Mouse (Mus musculus) myocyte (in vitro differentiated cells): ENCODE data around the gene Sparc.

Source experiments
- CEBPB ChIP-seq: IDR thresholded peaks from 2 replicates; pipeline ENCODE4 v1.6.1; 2011; ENCODE audit warnings: mild to moderate bottlenecking, moderate library complexity; ENCODE audit not compliant: poor library complexity, insufficient read depth, severe bottlenecking
- E2F4 ChIP-seq: IDR thresholded peaks from one replicate; pipeline ENCODE4 v1.6.1; 2011; ENCODE audit warnings: mild to moderate bottlenecking, control low read depth, moderate library complexity; ENCODE audit not compliant: insufficient read depth
- MAX ChIP-seq: IDR thresholded peaks from one replicate; pipeline ENCODE4 v1.6.1; 2011; ENCODE audit warnings: low read depth, mild to moderate bottlenecking, control low read depth
- MYOD1 ChIP-seq, 3 experiments: IDR thresholded peaks; one replicate each; pipeline ENCODE4 v1.6.1; 2011; ENCODE audit warnings: control low read depth in 2 of 3, low read depth in 2 of 3, mild to moderate bottlenecking in 2 of 3, moderate library complexity in 1 of 3; ENCODE audit not compliant: insufficient read length in 2 of 3, control insufficient read depth in 1 of 3
- MYOG ChIP-seq, 3 experiments: IDR thresholded peaks; one replicate each; pipeline ENCODE4 v1.6.1; 2011; ENCODE audit warnings: control low read depth in 2 of 3, low read depth in 2 of 3, mild to moderate bottlenecking in 2 of 3; ENCODE audit not compliant: insufficient read length in 2 of 3, control insufficient read depth in 1 of 3, insufficient read depth in 1 of 3
- POLR2A ChIP-seq: IDR thresholded peaks from one replicate; pipeline ENCODE4 v1.6.1; 2011; ENCODE audit warnings: low read depth, mild to moderate bottlenecking, control low read depth, moderate library complexity; ENCODE audit not compliant: insufficient read length
- POLR2AphosphoS2 ChIP-seq: IDR thresholded peaks from one replicate; pipeline ENCODE4 v1.6.1; 2011; ENCODE audit warnings: low read depth, control low read depth; ENCODE audit not compliant: insufficient read length
- REST ChIP-seq: IDR thresholded peaks from one replicate; pipeline ENCODE4 v1.6.1; 2011; ENCODE audit warnings: mild to moderate bottlenecking, control low read depth, moderate library complexity; ENCODE audit not compliant: insufficient read depth, insufficient read length
- SRF ChIP-seq: IDR thresholded peaks from one replicate; pipeline ENCODE4 v1.6.1; 2011; ENCODE audit warnings: low read depth; ENCODE audit not compliant: control insufficient read depth, insufficient read length
- TCF12 ChIP-seq: IDR thresholded peaks from one replicate; pipeline ENCODE4 v1.6.1; 2011; ENCODE audit warnings: mild to moderate bottlenecking, control low read depth; ENCODE audit not compliant: poor library complexity, insufficient read depth, severe bottlenecking
- TCF3 ChIP-seq: IDR thresholded peaks from one replicate; pipeline ENCODE4 v1.6.1; 2011; ENCODE audit warnings: low read depth, control low read depth; ENCODE audit not compliant: insufficient read length
- USF1 ChIP-seq: IDR thresholded peaks from one replicate; pipeline ENCODE4 v1.6.1; 2011; ENCODE audit warnings: low read depth, mild to moderate bottlenecking, control low read depth, moderate library complexity

DNA sequence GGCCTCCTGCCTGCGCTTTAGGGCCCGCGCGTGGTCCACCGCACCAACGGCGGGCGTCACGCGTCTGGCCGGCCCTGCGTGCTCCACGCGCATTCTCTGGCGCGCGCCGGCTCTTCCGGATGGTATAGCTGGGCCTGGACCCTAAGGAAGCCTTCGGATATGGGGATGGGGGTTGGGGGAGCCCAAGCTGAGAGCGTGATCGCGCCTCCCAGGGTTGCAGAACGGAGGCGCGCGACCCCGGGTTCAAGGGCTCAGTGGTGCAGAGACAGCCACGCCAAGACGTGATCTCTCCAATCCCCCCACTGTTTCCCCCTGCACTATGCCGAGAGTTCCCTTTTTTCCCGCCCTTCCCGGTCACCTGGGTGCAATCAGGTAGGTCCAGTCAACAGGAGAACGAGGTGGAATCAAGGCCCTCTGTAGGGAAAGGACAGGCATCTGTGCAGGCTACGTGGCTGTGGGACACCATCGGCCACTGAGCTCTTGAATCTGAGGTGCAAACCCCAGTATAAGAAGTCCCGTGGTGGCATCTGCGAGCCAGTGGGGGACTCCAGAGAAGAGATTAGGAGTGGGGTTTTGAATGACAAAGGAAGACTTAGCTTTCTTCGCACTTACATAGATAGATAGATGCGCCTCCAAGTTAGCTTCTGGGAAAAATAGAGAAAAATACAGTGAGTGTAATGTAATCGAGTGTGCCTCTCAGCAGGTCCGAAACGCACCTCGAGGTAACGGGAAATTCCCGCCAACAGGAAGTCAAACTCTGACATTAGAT, 47.1 kb upstream of the Sparc start:
- no peak for TF ChIP-seq POLR2A
- no peak for TF ChIP-seq USF1
- no peak for TF ChIP-seq MYOG (IDR thresholded peaks at IDR 0.05; ENCODE audit: control insufficient read depth in 1 of 3, insufficient read depth in 1 of 3, insufficient read length in 2 of 3, low read depth in 2 of 3)
- no peak for TF ChIP-seq TCF12
- no peak for TF ChIP-seq MAX
- no peak for TF ChIP-seq TCF3
- no peak for TF ChIP-seq CEBPB
- TF ChIP-seq MYOD1 (IDR thresholded peaks at IDR 0.05; ENCODE audit: control insufficient read depth in 1 of 3, insufficient read length in 2 of 3, low read depth in 2 of 3), result no peak
- no peak for TF ChIP-seq E2F4
- TF ChIP-seq POLR2AphosphoS2, result no peak
- TF ChIP-seq REST, result no peak
- TF ChIP-seq SRF, result no peak
